Mouse (Mus musculus): ENCODE measurements around the gene Carns1.

DNA sequence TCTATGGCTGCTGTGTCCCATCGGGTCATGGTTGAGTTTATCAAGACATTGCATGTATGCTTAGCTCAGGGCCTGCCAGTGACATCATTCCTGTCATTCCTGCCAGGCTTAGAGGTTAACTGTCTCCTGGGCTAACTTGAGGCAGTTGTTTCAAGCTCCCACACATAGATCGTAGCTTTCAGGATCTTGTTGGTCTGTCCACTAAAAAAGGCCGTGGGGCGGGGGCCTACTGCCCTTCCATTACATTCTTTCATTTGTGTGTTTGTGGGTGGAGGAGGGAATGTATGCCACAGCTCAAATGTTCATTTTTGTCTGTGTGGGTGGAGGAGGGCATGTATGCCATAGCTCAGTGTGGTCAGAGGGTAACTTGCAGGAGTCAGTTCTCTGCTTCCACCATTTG is 45.2 kb downstream of the Carns1 start:
- no peak for TF ChIP-seq CTCF (IDR thresholded peaks at IDR 0.05; ENCODE audit: low read depth, low read length)
- TF ChIP-seq POLR2A (IDR thresholded peaks at IDR 0.05; ENCODE audit: insufficient read depth, low read length): no peak
